Mouse (Mus musculus): ENCODE data around the gene Hebp1.

DNA sequence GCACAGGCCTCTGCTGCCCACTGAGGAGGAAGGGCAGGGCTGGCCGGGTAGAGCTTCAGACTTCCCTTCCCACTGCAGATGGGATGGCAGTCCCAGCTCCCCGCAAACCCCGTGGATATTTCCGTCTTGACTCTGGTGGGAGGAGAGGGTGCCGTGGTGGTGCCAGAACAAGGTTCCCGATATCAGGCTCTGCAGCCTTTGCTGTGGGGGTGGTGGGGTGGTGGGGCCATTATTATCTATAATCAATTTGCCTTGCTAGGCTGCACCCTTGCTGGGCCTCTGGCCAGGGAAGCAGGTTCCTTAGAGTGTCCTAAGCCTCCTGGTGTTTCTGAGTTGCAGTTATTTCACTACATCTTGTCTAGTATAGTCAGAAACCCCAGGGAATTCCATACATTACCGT, 13.3 kb upstream of the Hebp1 start:
- TF ChIP-seq CTCF (IDR thresholded peaks at IDR 0.05; ENCODE audit: low read depth, low read length) (no peak), POLR2A (IDR thresholded peaks at IDR 0.05; ENCODE audit: borderline replicate concordance, low read depth, low read length) (no peak)

Measured in bone marrow macrophage, adult 2 months (primary cell).